Mouse (Mus musculus) kidney, postnatal 4 days (tissue): ENCODE data around the gene Efnb1.
A peak's percentile ranks its signal among the peaks of the same experiment; 100 is the strongest.
"Not testable (repeated sequence)": the region's sequence is repeated elsewhere in the genome, so short reads cannot be mapped to it uniquely, and the experiment has no call there.

ENCODE experiments used
- DNase-seq, 2 experiments: peaks; one replicate each; pipeline ENCODE4 v3.0.0; 2021; ENCODE audit warnings: mixed read lengths in 2 of 2

Efnb1 gene

GRCm38 (mm10) chrX:99135523-99136258 lies at the start of gene Efnb1:
Gene Efnb1, plus strand, starts transcription at chrX:99136130.
- peak; percentile 91 to 95 for DNase-seq

DNA sequence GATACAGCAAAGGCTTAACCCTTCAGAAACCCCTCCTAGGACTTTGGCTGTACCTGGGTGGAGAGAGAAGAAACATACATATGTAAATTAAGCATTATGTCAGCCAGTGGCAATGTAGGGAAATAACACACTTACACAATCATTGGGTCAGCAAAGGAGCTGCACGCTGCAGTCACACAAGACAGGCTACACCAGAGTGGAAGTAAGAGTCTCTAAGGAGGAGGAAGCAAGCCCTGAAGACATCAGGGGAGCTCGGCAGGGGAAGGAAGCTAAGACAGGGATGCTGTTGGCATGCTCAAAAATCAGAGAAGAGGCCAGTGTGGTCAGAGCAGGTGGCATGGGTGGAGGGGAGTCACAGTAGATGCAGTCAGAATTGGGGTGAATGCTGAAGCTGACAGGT lies 43.2 kb upstream of the Efnb1 start:
- DNase-seq: no peak

DNA sequence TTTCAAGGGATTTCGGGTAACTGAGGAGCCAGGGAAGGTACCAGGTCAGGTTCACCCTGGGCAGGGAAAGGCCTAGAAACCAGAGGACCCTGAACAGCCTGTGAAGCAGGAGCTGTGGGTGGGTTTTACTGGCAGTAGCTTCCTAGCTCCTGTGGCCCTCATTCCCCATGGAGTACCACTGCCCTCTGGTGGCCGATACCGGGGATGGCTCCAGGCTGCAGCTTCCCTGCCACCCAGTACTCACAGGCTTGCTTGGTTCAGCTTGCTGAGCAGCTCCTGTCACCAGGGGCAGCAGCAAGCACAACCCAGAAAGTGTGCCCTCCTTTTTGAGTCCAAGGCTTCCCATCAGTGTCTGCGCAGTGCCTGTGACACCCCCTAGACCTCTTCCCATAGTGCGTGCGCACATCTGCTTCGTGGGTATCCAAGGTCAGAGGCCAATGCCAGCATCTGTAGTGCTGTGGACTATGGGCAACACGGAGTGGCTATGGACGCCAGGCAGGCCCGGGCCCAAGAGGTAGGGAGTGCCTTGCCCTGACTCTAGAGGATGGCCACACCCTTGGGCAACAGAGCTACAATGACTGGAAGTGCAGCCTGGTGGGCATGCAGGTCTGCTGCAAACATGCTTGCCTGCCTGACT lies 24.7 kb upstream of the Efnb1 start:
- DNase-seq: not testable (repeated sequence)

GRCm38 (mm10) chrX:99119510-99119909 lies 16.4 kb upstream of the Efnb1 start:
- DNase-seq: no peak

DNA sequence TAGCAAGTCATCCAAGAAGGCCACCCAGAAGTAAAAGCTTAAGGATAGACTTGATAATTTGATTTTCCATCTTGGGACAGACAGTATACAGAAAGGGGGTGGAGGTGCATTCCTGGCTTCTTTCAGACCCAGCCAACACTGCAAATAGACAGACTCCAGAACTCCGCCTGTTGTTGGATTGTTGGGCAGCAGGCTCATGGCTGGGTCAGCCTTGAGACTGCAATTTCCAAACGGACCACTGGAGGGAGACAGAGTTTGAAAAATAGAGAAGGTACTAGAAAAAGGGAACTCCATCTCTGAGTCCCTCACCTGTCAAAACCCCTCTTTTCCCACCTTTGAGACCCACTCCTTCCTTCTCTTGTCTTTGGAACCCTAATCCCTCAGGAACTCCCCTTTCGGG lies 5.9 kb upstream of the Efnb1 start:
- DNase-seq: peak; percentile 75 to 78

GRCm38 (mm10) chrX:99132573-99132972 lies 3.4 kb upstream of the Efnb1 start:
- no peak for DNase-seq

- DNase-seq: peak; percentile 83 to 89
Measured at GRCm38 (mm10) chrX:99134891-99135290, 1.0 kb upstream of the Efnb1 start.

GRCm38 (mm10) chrX:99136431-99136966 lies 569 bp downstream of the Efnb1 start:
- DNase-seq: peak; percentile 50 to 70

- DNase-seq: no peak
Measured at GRCm38 (mm10) chrX:99137143-99137870, 1.4 kb downstream of the Efnb1 start.

- DNase-seq: peak in 1 of 2 experiments; percentile 48
Measured at GRCm38 (mm10) chrX:99137928-99138740, 2.2 kb downstream of the Efnb1 start.

- DNase-seq: peak; percentile 48 to 66
Measured at GRCm38 (mm10) chrX:99141079-99141478, 5.1 kb downstream of the Efnb1 start.

DNA sequence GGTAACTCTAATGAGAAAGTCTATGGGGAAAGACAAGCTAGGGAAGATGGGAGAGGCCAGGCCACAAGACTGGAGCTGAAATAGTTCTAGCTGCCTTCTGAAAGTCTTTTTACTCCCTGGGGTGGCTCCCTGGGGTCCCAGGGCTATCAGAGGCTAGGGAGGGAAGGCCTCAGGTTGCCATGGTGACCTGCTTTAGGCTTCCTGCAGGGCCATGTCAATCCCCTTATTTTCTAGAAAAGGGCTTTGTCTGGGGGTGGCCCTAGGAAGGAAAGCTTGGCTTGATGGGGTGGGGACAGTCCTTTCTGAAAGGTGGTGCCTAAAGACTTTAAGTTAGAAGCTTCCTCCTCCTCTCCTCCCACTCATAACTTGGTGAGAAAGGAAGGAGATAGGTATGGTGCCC lies 6.0 kb downstream of the Efnb1 start:
- no peak for DNase-seq

DNA sequence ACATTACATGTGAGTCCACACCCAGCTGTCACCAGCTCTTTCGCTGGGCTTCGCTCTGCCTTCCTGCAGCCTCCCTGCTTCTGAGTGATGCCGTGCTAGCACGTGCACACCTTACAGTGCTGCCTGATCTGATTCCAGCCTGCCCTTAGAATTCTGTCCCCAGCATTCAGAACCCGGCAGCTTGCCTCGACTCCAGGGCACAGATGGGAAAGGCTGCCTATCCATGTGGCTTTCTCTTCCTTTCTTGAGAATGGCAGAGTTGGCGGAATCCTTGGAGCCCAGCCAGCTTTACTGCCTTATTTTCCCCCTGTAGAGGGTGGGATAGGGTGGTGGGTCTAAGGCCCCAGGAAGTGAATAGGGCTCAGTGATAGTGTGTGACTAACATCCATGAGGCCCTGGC lies 9.6 kb downstream of the Efnb1 start:
- DNase-seq: no peak

DNA sequence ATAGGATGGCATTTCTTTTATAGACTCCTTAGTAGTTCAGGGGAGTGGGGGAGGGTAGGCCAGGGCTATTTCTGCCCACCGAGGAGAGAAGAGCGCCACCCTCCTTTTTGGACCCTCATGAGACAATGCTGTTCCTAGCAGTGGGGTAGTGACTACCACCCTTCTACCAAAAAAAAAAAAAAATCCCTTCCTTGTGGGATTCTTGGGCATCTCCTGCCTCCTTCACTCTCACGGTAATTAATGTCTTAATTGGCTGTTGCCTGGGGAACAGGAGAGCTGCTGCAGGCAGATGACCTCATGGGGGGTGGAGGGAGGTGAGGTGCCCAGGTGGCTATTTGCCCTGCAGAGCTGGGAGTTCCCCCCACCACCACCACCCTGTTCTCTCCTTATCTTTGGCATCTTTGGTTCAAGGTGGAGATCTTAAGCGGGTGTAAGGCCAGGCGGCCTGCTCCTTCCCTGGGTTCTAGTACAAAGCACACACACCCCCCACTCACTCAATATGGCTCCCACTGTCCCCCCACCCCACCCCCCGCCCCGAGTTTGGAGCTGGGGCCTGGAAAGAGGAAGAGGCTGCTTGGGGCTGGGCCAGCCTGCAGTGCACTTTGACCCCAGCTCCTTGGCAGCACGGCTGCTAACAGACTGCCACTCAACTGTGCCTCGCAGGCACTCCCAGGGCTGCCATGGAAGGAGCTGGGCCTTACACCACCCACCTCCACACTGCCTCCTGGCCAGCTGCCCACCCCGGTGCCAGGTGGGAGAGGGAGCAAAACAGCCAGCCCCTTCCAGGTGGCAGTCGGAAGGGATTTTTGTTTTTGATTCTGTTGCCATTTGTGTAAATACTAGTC lies 12.4 kb downstream of the Efnb1 start:
- DNase-seq: peak; percentile 49 to 69

DNA sequence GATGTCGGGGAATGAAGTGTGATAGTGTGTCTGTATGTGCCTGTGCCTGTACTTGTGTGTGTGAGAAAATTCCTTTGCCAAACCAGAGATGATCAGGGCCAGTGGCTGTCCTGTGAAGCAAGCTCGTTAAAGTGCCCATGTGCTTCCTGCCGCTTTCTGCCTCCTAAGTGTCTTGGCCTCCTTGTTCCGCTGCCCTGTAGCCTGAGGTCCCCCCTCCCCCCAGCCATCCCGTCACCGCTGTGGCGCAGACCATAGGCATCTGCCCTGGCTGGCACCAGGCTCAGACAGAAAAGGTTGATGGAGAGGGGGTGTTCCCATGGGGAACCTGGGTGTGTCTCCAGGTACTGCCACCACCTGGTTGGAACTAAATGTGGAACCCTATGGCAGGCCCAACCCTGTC lies 13.1 kb downstream of the Efnb1 start:
- no peak for DNase-seq

DNA sequence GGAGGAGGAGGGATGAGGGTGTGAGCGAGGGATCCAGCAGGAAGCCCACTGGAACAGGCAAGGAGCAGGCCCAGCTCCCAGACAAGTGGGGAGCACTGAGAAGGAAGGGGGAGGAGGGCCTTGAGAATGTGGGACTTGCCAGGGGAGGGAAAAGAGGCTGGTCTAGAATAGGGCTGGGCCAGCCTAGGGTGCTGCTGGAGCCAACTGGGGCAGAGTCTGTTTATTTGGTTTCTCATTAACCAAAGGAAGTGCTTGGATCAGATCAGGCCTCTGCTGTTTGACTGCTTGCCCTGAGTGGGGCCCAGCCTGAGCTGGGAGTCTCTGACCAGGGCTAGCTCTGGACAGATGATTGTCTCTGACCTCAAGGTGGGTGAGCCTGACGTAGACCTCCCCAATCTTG lies 14.0 kb downstream of the Efnb1 start:
- peak in 1 of 2 experiments; percentile 65 for DNase-seq

DNA sequence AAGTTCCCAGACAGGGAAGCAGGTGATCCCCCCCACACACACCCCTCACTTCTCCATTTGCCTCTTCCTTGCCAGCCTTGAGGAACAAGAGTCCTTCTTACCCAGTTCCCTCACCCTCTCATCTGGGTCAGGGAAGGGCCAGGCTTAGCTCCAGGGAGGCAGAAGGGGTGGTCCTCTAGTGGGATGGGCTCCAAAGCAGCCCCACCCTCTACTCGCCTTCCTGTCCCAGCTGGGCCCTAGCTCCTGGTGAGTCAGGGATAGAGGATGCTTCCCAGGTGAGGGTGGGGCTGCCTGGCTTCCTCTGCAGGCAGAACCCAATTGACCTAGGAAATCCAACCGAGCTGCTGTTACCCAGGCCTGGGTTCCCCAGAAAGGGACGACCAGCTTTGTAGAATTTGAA lies 14.8 kb downstream of the Efnb1 start:
- DNase-seq: no peak

DNA sequence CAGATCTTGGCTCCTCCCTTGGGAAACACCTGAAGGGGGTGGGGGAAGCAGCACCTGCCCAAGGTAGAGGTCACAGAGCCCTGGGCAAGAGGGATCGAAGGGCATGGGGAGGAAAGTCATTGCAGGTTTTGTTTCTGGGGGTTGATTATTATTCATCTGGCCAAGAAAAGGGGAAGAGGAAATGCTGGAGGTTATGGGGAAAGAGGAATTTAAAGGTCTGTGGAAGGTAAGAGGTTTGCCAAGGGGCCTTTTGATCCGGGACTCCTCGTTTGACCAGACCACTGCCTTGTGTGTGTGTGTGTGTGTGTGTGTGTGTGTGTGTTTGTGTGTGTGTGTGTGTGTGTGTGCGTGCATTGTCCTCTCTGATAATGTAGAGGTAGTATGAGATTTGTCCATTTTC lies 15.5 kb downstream of the Efnb1 start:
- DNase-seq: no peak

GRCm38 (mm10) chrX:99152141-99152540 lies 16.2 kb downstream of the Efnb1 start:
- no peak for DNase-seq

GRCm38 (mm10) chrX:99152566-99153265 lies 16.8 kb downstream of the Efnb1 start:
- no peak for DNase-seq

DNA sequence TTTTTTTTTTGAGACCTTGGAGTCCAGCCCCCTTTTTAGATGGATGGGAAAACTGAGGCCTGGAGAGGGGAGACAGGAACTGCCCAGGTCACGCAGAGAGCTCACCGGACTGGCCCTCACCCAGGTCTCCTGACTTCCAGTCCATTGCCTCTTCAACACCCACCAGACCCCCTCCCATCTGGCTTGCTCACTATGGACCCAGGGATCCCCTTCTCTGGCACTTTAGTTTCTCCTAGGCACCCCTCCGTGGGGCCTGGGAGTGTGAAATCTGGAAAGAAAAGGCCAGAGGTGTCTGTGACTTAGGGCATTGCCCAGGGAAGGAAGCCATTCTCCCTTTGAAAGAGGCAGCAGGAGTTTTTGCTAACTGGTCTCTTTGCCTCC lies 17.3 kb downstream of the Efnb1 start:
- DNase-seq: no peak
